Mouse (Mus musculus) forebrain, embryonic 11.5 days (tissue): Measurements from ENCODE around the gene Clasp2. TPM values are rescaled to one million over a fixed set of nuclear protein-coding genes. Genes with fewer than 3 reads are reported as not detected.

Source experiments
- ATAC-seq: fragments of 200-750 bp; cut with Nextera tagmentation; replicated peaks from 2 replicates; pipeline ENCODE4 v1.8.0; 2017; ENCODE audit warnings: moderate TSS enrichment; ENCODE audit not compliant: low FRiP score
- DNase-seq: peaks from one replicate; pipeline ENCODE4 v3.0.0-alpha.2; 2017; ENCODE audit warnings: low spot score
- H3K27ac ChIP-seq: fragments of 300-500 bp; sonication (generic); 2 replicates; pipeline ENCODE4 v1.5.1; 2014; ENCODE audit warnings: low read depth, low read length
- H3K27me3 ChIP-seq: fragments of 300-500 bp; sonication (generic); 2 replicates; pipeline ENCODE4 v1.6.1; 2014; ENCODE audit warnings: mild to moderate bottlenecking, low read length, mixed read lengths; ENCODE audit not compliant: control insufficient read depth, insufficient read depth
- H3K36me3 ChIP-seq: fragments of 300-500 bp; sonication (generic); 2 replicates; pipeline ENCODE4 v1.6.1; 2014; ENCODE audit warnings: mild to moderate bottlenecking, low read length, moderate library complexity, mixed read lengths; ENCODE audit not compliant: control insufficient read depth, insufficient read depth
- H3K4me1 ChIP-seq: fragments of 300-500 bp; sonication (generic); replicated peaks from 2 replicates; pipeline ENCODE4 v1.6.1; 2014; ENCODE audit warnings: low read length, mixed read lengths; ENCODE audit not compliant: control insufficient read depth, insufficient read depth
- H3K4me2 ChIP-seq: fragments of 300-500 bp; sonication (generic); 2 replicates; pipeline ENCODE4 v1.6.1; 2014; ENCODE audit warnings: low read depth, mild to moderate bottlenecking, low read length, moderate library complexity, mixed read lengths; ENCODE audit not compliant: severe bottlenecking
- H3K4me3 ChIP-seq: fragments of 300-500 bp; sonication (generic); 2 replicates; pipeline ENCODE4 v1.5.1; 2014; ENCODE audit warnings: low read depth, low read length
- H3K9ac ChIP-seq: fragments of 300-500 bp; sonication (generic); 2 replicates; pipeline ENCODE4 v1.6.1; 2014; ENCODE audit warnings: low read length
- H3K9me3 ChIP-seq: fragments of 300-500 bp; sonication (generic); 2 replicates; pipeline ENCODE4 v1.6.1; 2016; ENCODE audit warnings: low read length, mixed read lengths; ENCODE audit not compliant: control insufficient read depth
- WGBS: fragments of 180-500 bp; shearing (Covaris S2); extraction: QIAGEN DNeasy Blood & Tissue Kit; methylation state at CpG from one replicate; pipeline ENCODE4 v1.1.7; 2014; 5-methylcytosine and 5-hydroxymethylcytosine counted together
- polyA plus RNA-seq: library from polyadenylated mRNA; unstranded; fragments of >200 nt; fragmentation: Nextera tagmentation; extraction: Ambion mirVana; gene quantifications from 2 replicates; pipeline ENCODE4 v1.2.1, GENCODE M21; 2014

Clasp2 gene
- polyA plus RNA-seq, 1 experiment from 2014 or later = 59.2 TPM

DNA sequence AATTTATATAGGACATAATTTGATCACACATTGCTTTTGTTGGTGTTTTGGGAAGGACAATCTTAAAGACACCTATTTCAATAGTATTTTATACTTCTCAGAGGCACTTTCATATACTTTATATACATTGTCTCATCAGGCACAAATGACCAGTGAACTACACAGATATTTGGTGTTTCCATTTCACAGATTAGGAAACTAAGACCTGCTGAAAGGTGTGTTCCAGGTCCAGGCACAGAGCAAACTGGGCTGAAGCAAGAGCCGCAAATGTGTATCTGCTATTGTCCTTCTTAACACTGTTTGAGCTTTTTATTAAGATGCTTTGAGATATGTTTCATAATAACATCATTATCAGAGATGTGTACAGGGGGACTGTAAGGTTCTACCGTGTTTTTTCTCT lies 52.7 kb downstream of the Clasp2 start:
- Histone ChIP-seq H3K27ac (peak overlapping the region; percentile 88; the same call in 1 of the 2 replicates), H3K4me3 (peak overlapping the region; percentile 35; the same call in 1 of the 2 replicates), H3K4me1 (peaks cover 9% of the 10 kb centered on the region; the same call in 1 of the 2 replicates), H3K9me3 (no peaks in the 10 kb centered on the region), H3K36me3 (no peaks in the 10 kb centered on the region), H3K9ac (no peak overlapping the region), H3K27me3 (no peaks in the 10 kb centered on the region), H3K4me2 (peak overlapping the region; percentile 5; the same call in 1 of the 2 replicates)
- WGBS = 88% methylated on average over 2 of the region's 2 CpGs
- ATAC-seq (no peak), DNase-seq (no peak)

DNA sequence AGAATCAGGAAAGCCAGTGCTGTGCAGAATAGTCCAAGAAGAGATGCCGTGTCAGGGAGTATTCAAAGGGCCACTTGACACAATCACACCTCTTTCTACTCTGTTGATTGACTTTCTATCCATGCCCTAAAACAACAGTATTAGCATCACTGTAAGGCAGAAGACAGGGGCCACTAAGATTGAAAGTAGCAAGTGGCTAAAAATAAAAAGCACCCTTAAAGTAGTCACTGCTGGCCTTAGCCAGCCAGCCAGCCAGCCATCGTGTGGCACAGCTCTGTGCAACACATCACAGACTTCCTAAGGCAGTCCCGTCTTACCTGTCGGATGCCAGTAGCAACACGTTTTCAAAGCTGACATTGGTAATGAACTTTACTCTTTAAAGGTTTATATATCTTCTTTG lies 55.9 kb downstream of the Clasp2 start:
- H3K4me1 ChIP-seq = peaks cover 4% of the 10 kb centered on the region; the same call in 1 of the 2 replicates
- H3K27ac ChIP-seq = no peak overlapping the region
- no peak overlapping the region for H3K4me2 ChIP-seq
- WGBS = 87% methylated on average over 5 of the region's 5 CpGs
- no peak for ATAC-seq
- H3K36me3 ChIP-seq = no peaks in the 10 kb centered on the region
- H3K27me3 ChIP-seq = no peaks in the 10 kb centered on the region
- H3K9me3 ChIP-seq = no peaks in the 10 kb centered on the region
- H3K4me3 ChIP-seq = no peak overlapping the region
- no peak overlapping the region for H3K9ac ChIP-seq
- DNase-seq = no peak

DNA sequence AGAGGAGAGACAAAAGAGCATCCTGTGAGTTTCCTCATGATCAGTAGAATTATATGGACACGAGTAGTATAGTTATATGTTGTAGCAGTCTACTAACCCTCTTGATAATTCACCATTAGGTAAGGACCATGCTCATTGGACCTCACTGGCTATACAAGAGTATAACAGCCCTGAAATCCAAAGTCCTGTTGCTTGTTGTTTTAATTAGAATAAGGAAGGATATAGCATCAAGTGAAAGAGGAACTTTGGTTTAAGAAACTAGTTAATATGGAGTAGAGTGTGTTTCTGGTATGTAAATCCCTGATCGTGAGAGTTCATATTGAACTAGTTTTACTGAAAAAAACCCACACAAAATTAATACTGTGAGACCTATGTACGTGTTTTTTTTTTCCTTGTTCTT lies 59.4 kb downstream of the Clasp2 start:
- Histone ChIP-seq H3K4me2 (no peak overlapping the region), H3K27ac (no peak overlapping the region), H3K36me3 (no peaks in the 10 kb centered on the region), H3K4me3 (no peak overlapping the region), H3K9ac (no peak overlapping the region), H3K4me1 (no peaks in the 10 kb centered on the region), H3K9me3 (no peaks in the 10 kb centered on the region), H3K27me3 (no peaks in the 10 kb centered on the region)
- DNase-seq = no peak
- no peak for ATAC-seq
- WGBS = 90% methylated on average over 3 of the region's 3 CpGs

DNA sequence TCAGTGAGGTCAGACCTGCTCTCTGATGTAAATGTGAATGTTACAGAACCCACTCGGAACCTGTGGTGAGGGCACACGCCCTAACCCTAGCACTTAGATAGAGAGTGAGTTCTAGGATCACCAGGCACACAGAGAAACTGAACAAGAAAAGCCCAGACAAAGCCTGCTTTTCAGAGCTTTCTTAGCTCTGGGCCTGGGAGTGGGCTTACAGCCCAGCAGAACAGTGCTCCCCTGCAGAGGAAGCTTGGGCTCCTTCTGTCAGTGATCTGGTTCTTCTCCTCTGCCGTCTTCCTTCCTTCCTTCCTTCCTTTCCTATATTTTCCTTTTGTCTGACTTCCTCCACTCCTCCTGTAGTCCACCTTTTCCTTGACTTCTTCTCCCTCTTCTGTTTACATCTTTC lies 61.5 kb downstream of the Clasp2 start:
- Histone ChIP-seq H3K27me3 (no peaks in the 10 kb centered on the region), H3K9me3 (no peaks in the 10 kb centered on the region), H3K4me1 (no peaks in the 10 kb centered on the region), H3K4me3 (no peak overlapping the region), H3K27ac (no peak overlapping the region), H3K36me3 (no peaks in the 10 kb centered on the region), H3K9ac (no peak overlapping the region), H3K4me2 (no peak overlapping the region)
- WGBS = 47% methylated on average over 3 of the region's 3 CpGs
- no peak for DNase-seq
- no peak for ATAC-seq

DNA sequence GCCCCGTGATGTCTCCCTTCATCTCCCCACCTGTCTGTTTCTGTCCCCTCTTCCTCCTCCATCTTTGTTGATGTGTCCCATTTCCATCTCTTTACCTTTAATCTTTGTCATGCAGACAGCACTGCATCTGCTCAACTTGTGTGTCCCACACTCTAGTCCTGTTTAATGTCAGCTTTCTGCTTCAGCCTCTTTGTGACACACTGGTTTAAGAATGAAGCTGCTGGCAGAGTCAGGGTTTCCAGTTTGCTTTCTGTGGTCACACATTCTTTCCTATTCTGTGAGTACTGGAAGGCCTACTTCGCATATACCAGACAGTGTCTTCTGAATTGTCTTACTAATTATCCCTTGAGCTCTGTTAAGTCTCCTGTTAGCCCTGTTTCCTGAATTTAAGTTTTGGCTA lies 62.5 kb downstream of the Clasp2 start:
- Histone ChIP-seq H3K36me3 (no peaks in the 10 kb centered on the region), H3K4me1 (no peaks in the 10 kb centered on the region), H3K4me2 (no peak overlapping the region), H3K27ac (no peak overlapping the region), H3K9ac (no peak overlapping the region), H3K4me3 (no peak overlapping the region), H3K27me3 (no peaks in the 10 kb centered on the region), H3K9me3 (no peaks in the 10 kb centered on the region)
- ATAC-seq = no peak
- no peak for DNase-seq
- WGBS = 87% methylated on average over 2 of the region's 2 CpGs

DNA sequence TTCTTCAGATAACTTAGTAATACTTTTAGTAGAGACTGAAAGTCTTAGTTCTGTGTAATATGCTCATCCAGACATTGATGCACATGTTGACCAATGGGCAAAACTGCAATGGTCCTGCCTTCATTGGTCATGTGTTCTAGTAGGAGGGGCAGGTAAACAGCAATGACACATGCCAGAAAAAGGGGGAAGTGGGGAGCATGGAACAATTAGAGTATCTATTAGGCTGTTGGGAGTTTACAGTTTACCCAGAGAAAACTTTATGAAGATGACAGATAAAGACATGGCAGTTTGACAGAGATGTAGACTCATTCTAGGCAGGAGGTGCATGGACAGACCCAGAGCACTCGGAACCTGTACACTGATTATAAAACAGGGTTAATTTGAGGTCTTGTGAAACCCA lies 64.1 kb downstream of the Clasp2 start:
- H3K27me3 ChIP-seq = no peaks in the 10 kb centered on the region
- no peaks in the 10 kb centered on the region for H3K9me3 ChIP-seq
- ATAC-seq (no peak), DNase-seq (no peak)
- no peak overlapping the region for H3K9ac ChIP-seq
- H3K4me1 ChIP-seq = no peaks in the 10 kb centered on the region
- H3K27ac ChIP-seq = no peak overlapping the region
- no peaks in the 10 kb centered on the region for H3K36me3 ChIP-seq
- 90% methylated on average over 1 of the region's 1 CpGs for WGBS
- H3K4me2 ChIP-seq = no peak overlapping the region
- no peak overlapping the region for H3K4me3 ChIP-seq

DNA sequence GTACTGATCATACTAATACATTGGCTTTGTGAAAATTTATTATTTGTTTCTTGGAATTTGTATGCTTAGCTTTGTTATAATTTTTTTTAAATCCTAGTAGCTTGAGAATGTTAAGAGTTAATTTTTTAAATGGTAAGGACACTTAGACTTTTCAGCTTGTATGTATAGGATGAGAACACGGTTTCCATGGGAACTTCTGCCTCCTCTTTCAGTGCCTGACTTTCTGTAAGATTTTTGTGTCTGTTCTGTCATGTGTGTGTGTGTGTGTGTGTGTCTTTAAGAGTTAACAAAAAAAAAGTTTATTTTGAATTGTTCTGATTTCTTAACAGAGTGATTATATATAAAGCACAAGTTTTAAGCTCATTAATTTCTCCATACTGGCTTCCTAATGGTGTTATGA lies 70.1 kb downstream of the Clasp2 start:
- H3K9me3 ChIP-seq = no peaks in the 10 kb centered on the region
- H3K9ac ChIP-seq = no peak overlapping the region
- WGBS = 85% methylated on average over 1 of the region's 1 CpGs
- DNase-seq (no peak), ATAC-seq (no peak)
- no peak overlapping the region for H3K4me2 ChIP-seq
- H3K36me3 ChIP-seq = no peaks in the 10 kb centered on the region; the same call in 1 of the 2 replicates
- H3K4me3 ChIP-seq = no peak overlapping the region
- no peaks in the 10 kb centered on the region for H3K4me1 ChIP-seq
- no peaks in the 10 kb centered on the region for H3K27me3 ChIP-seq
- no peak overlapping the region for H3K27ac ChIP-seq

DNA sequence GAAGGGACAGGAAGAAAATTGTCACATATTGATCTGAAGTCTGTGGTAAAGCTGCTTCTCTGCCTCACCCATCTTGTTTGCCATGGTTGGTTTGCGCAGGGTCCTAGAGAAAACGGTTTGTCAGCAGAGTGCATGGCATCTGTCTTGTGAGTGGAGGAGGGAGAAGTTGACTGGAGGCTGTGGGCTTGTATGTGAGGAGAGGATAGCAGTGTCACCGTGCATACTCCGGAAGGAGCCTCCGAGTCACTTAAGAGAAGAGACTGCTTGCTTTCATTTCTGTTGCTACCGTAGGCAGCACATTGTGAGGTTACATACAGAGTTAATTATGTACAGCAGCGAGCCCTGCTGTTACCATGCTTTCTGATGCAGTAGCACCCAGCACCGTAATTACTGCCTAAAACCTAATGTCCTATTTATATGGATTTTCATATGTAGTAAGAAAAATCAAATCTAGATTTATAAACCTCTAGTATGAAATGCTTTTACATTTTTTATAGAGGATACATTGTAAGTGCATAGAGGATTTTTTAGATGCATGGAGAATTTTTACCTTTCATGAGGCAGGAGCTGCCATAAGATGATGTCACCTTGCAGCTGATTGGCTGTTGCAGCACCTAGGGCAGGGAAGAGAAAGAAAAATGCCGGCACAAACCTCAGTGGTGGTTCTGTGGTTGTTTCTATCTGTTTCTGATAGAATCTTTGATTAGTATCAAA lies 70.8 kb downstream of the Clasp2 start:
- peak overlapping the region; percentile 17; the same call in 1 of the 2 replicates for H3K9ac ChIP-seq
- H3K4me3 ChIP-seq = peak overlapping the region; percentile 11; the same call in 1 of the 2 replicates
- no peaks in the 10 kb centered on the region for H3K9me3 ChIP-seq
- ATAC-seq (peak; percentile 71; the same call in 1 of the 2 replicates), DNase-seq (no peak)
- no peaks in the 10 kb centered on the region for H3K27me3 ChIP-seq
- H3K4me2 ChIP-seq = peak overlapping the region; percentile 13; the same call in 1 of the 2 replicates
- no peaks in the 10 kb centered on the region; the same call in 1 of the 2 replicates for H3K36me3 ChIP-seq
- H3K27ac ChIP-seq = peak overlapping the region; percentile 37; the same call in 1 of the 2 replicates
- no peaks in the 10 kb centered on the region for H3K4me1 ChIP-seq
- 42% methylated on average over 9 of the region's 9 CpGs for WGBS

DNA sequence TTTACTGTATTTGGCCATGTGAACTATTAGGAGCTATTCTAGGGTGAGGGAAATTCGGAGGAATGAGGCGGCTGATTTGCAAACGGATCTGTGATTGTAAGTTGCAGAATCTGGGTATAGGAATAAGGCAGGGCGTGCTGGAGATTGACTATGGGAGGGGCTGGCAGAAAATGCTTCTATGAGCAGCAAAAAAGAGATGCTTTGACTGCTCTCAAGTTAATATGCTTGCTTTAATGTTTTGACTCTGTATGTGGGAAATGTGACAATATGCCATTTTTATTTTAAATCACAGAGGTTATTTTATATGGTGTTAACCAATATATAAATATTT lies 71.4 kb downstream of the Clasp2 start:
- WGBS = 68% methylated on average over 4 of the region's 4 CpGs
- no peak overlapping the region for H3K27ac ChIP-seq
- no peak overlapping the region for H3K9ac ChIP-seq
- ATAC-seq (no peak), DNase-seq (no peak)
- H3K27me3 ChIP-seq = no peaks in the 10 kb centered on the region
- H3K4me3 ChIP-seq = peak overlapping the region; percentile 11; the same call in 1 of the 2 replicates
- H3K9me3 ChIP-seq = no peaks in the 10 kb centered on the region
- H3K4me2 ChIP-seq = no peak overlapping the region; the same call in 1 of the 2 replicates
- H3K36me3 ChIP-seq = no peaks in the 10 kb centered on the region; the same call in 1 of the 2 replicates
- no peaks in the 10 kb centered on the region for H3K4me1 ChIP-seq
